Mouse (Mus musculus) Patski (cell line): ENCODE measurements around the gene Tcaf3. TPM values are rescaled to one million over a fixed set of nuclear protein-coding genes. Genes with fewer than 3 reads are reported as not detected.
A peak's percentile ranks its signal among the peaks of the same experiment; 100 is the strongest.

Experiments
- ATAC-seq: fragments of 100-300 bp; one replicate; pipeline ENCODE4 v1.8.0; 2021
- CTCF ChIA-PET: fragments of 350-600 bp; sonication (Branson Sonifier 250); formaldehyde crosslinking; loops from one replicate; lab custom pipeline; 2022; ENCODE audit warnings: inconsistent platforms; lab: Charles Lee
- POLR2A ChIA-PET: fragments of 350-600 bp; sonication (Branson Sonifier 250); formaldehyde crosslinking; loops from one replicate; lab custom pipeline; 2022; ENCODE audit warnings: antibody characterized with exemption, inconsistent platforms; lab: Charles Lee
- DNase-seq: peaks from one replicate; pipeline ENCODE4 v3.0.0-alpha.2; 2011; ENCODE audit warnings: low read depth, low spot score
- H3K27me3 ChIP-seq: fragments of 371-371 bp; one replicate; pipeline ENCODE4 v1.5.1; 2021
- CTCF ChIP-seq: fragments of 100-300 bp; IDR thresholded peaks from one replicate; pipeline ENCODE4 v1.5.1; 2021
- in situ Hi-C: fragments of 300-500 bp; cut with MboI; formaldehyde crosslinking; loops from 3 replicates; pipeline ENCODE4 v1.11.1; 2018; ENCODE audit warnings: low pct_unique_long_range_greater_than_20kb, mixed read lengths
- polyA plus RNA-seq: library from polyadenylated mRNA; unstranded; gene quantifications from one replicate; pipeline ENCODE4 v1.2.3, GENCODE M21; 2021

Gene Tcaf3
- polyA plus RNA-seq, 1 experiment from 2014 or later, result not detected

DNA sequence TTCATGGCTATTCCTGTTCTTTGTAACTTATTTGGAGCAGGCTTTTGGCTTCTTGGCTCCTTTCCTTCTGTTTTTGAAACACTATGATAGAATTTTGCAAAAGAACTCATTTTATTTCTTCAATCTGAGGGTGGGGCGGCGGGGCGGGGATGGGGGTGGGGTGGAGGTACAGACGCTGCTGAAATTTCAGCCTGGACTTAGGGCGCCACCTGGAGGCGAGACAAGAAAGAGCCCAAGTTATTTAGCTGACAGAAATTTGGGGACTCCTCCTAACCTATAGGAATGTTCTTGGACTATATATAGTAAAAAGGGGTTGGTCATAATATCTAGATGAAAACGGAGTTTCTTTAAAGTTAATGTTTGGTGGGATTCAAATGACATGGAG, 14.0 kb downstream of the Tcaf3 start:
- ATAC-seq (no peak), DNase-seq (no peak)
- no peaks in the 10 kb centered on the region for H3K27me3 ChIP-seq
- ChIA-PET CTCF (interaction anchor here (0.6 to 2.6 kb wide), 13 partner anchors 8 to 360 kb away, joined by 3 to 25 read pairs (median 3); partner anchors contain the start of gene Zyx), POLR2A (interaction anchor here (0.5 kb wide), 1 partner anchor 723 kb away, joined by 3 read pairs; no protein-coding TSS in a partner anchor)
- TF ChIP-seq CTCF, result peak; percentile 83
- in situ Hi-C loops, result loop anchor here (5.0 to 25.0 kb wide), 4 partner anchors 329 to 971 kb away; partner anchors contain the start of gene Ephb6

GRCm38 (mm10) chr6:42582741-42583487, 14.6 kb downstream of the Tcaf3 start:
- no peak for TF ChIP-seq CTCF

DNA sequence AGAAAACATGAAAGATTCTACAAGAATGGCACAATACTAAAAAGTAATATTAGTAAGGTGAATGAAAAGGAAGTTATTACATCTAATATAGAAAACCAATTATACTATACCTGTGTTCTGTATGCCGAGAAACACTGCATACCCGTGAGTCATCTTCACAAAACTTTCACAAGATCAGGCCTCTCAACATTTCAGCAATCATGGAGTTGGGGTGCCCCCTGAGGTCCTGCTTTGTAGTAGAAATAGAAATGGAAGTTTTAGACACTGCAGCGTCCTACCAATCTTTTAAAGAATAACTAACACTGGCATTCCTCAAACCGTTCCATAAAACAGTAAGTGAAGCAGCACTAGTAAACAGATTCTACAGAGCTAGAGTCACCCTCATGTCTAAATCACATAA, 18.8 kb downstream of the Tcaf3 start:
- ChIA-PET CTCF (no interaction called here), POLR2A (no interaction called here)
- H3K27me3 ChIP-seq, result no peaks in the 10 kb centered on the region
- TF ChIP-seq CTCF, result peak; percentile 62
- ATAC-seq, result no peak
- in situ Hi-C loops, result loop anchor here (5.0 to 25.0 kb wide), 2 partner anchors 196 to 966 kb away; partner anchors contain the start of gene Ephb6
- no peak for DNase-seq

More at GRCm38 (mm10) chr6:42582741-42583487, 14.6 kb downstream of the Tcaf3 start:
- ChIA-PET POLR2A (no interaction called here), CTCF (interaction anchor here (0.8 to 2.6 kb wide), 6 partner anchors 34 to 356 kb away, joined by 3 to 25 read pairs (median 3); no protein-coding TSS in a partner anchor)
- ATAC-seq (peak; percentile 81), DNase-seq (no peak)
- in situ Hi-C loops, result loop anchor here (5.0 to 25.0 kb wide), 4 partner anchors 328 to 971 kb away; partner anchors contain the start of gene Ephb6
- no peaks in the 10 kb centered on the region for H3K27me3 ChIP-seq

DNA sequence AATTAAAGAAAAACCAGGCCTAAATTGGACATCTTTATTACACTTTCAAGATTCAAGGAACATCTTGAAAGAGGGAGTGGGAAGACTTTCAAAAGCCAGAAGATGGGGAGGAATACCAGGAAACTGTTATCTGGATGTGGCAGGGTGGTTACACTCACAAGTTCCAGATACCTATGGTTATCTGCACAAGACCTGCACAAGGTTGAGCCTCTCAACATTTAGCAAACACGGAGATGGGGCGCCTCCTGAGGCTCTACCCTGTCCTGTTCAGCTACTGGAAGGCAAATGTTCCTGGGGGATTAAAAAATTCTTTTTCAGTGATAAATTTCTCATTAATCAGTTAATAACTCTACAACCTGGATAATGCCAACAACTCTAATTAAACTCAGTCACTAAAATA, 20.1 kb downstream of the Tcaf3 start:
- in situ Hi-C loops, result loop anchor here (5.0 to 25.0 kb wide), 2 partner anchors 195 to 965 kb away; partner anchors contain the start of gene Ephb6
- H3K27me3 ChIP-seq, result no peaks in the 10 kb centered on the region
- no peak for DNase-seq
- CTCF ChIA-PET, result no interaction called here
- no peak for TF ChIP-seq CTCF
- no peak for ATAC-seq
- POLR2A ChIA-PET, result no interaction called here

- DNase-seq (no peak), ATAC-seq (no peak)
- H3K27me3 ChIP-seq, result no peaks in the 10 kb centered on the region
- no peak for TF ChIP-seq CTCF
- POLR2A ChIA-PET, result no interaction called here
- CTCF ChIA-PET, result no interaction called here
- in situ Hi-C loops, result no loop called here
These were observed 29.3 kb downstream of the Tcaf3 start for GRCm38 (mm10) chr6:42568205-42568604.

- CTCF ChIA-PET, result interaction anchor here (0.9 to 1.2 kb wide), 2 partner anchors 18 to 75 kb away, joined by 3 read pairs; partner anchors contain the start of gene Olfr455
- in situ Hi-C loops, result no loop called here
- H3K27me3 ChIP-seq, result no peaks in the 10 kb centered on the region
- no peak for TF ChIP-seq CTCF
- POLR2A ChIA-PET, result no interaction called here
- DNase-seq, result no peak
- ATAC-seq, result no peak
These were observed 31.4 kb downstream of the Tcaf3 start for GRCm38 (mm10) chr6:42566076-42566598.

DNA sequence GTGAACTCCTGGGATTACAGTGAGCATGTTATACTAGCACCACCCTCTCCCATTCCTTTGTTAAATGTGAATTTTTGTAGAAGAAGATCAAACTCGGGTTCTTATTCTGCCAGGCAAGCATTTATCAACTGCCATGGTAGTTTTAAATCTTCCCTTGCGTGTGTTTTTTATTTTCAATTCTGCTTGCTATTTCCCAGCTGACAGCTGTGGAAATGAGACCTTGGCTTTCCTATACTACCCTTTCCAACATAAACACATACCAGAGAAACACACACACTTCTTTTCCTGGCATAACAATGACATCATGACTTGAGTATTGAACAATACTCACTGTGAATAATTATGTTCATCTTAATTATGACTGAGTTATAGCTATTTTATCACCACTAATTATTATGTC, 35.2 kb downstream of the Tcaf3 start:
- no peak for TF ChIP-seq CTCF
- no peaks in the 10 kb centered on the region for H3K27me3 ChIP-seq
- in situ Hi-C loops, result no loop called here
- no peak for ATAC-seq
- DNase-seq, result no peak
- CTCF ChIA-PET, result interaction anchor here (0.6 to 1.4 kb wide), 4 partner anchors 8 to 50 kb away, joined by 3 read pairs; no protein-coding TSS in a partner anchor
- POLR2A ChIA-PET, result no interaction called here

GRCm38 (mm10) chr6:42560885-42561284, 36.6 kb downstream of the Tcaf3 start:
- TF ChIP-seq CTCF, result no peak
- ChIA-PET POLR2A (no interaction called here), CTCF (interaction anchor here (1.2 to 1.5 kb wide), 3 partner anchors 9 to 23 kb away, joined by 3 to 4 read pairs (median 3); no protein-coding TSS in a partner anchor)
- in situ Hi-C loops, result no loop called here
- DNase-seq, result no peak
- no peaks in the 10 kb centered on the region for H3K27me3 ChIP-seq
- no peak for ATAC-seq

DNA sequence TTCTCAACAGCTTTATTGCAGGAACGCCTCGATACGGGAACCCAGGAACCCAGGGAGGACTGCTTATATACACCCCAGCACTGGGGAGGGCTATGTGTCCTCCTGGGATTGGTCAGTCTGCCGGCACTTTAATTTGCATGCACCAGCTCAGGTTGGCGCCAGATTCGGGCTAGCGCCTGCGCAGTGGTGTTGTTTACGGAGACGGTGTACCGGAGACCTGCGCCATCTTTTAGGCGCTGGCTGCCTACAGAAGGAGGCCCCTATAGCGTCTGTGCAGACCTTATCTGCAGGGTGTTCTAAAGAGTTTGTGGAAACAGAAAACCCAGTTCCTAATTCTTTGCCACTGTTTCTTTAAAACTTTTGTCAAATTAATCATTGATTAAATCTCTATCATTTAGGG, 38.9 kb downstream of the Tcaf3 start:
- ATAC-seq, result no peak
- no peaks in the 10 kb centered on the region for H3K27me3 ChIP-seq
- ChIA-PET CTCF (no interaction called here), POLR2A (no interaction called here)
- no peak for TF ChIP-seq CTCF
- in situ Hi-C loops, result no loop called here
- DNase-seq, result no peak

DNA sequence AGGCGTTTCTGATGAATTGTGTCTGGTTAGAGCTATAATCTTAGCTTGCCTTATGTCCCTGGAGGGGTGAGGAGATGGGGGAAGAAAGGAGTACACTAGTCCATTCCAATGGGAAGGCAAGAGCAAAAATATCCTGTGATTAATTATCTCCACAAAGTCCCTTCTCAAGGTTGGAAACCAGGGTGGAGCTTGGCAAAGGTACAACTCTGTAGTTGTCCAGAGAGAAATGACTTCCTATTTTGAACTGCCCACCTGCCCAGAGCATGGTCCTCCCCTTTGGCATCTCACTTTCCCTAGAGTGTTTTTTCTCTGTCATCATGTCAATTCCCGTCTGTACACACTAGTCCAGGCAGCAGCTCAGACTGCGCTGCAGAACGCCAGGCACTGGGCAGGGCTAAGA, 50.0 kb downstream of the Tcaf3 start, which contains the start of gene Olfr455:
Gene Olfr455 (minus strand): TSS at position 127 of the 400 bp plus-strand sequence.
- in situ Hi-C loops, result no loop called here
- TF ChIP-seq CTCF, result no peak

More for the DNA sequence above, 50.0 kb downstream of the Tcaf3 start, which contains the start of gene Olfr455:
- ChIA-PET CTCF (interaction anchor here (1.1 kb wide), 1 partner anchor 19 kb away, joined by 3 read pairs; no protein-coding TSS in a partner anchor), POLR2A (no interaction called here)
- ATAC-seq, result no peak
- no peaks in the 10 kb centered on the region for H3K27me3 ChIP-seq
- no peak for DNase-seq
